Mouse (Mus musculus) bone marrow, adult 2 months (tissue): ENCODE results near the gene Prl. TPM values are rescaled to one million over a fixed set of nuclear protein-coding genes. Genes with fewer than 3 reads are reported as not detected.
"Not testable (repeated sequence)": the region's sequence is repeated elsewhere in the genome, so short reads cannot be mapped to it uniquely, and the experiment has no call there.

Source experiments
- H3K27ac ChIP-seq: fragments of 200-500 bp; 2 replicates; pipeline ENCODE4 v1.5.1; 2012; ENCODE audit warnings: low read depth, mild to moderate bottlenecking, control low read depth, inconsistent platforms, low read length; ENCODE audit not compliant: control insufficient read depth, poor library complexity, insufficient read depth
- H3K4me1 ChIP-seq: fragments of 200-500 bp; 2 replicates; pipeline ENCODE4 v1.6.1; 2011; ENCODE audit warnings: low read length; ENCODE audit not compliant: control insufficient read depth, insufficient read depth
- H3K4me3 ChIP-seq: fragments of 200-500 bp; replicated peaks from 2 replicates; pipeline ENCODE3; 2011; ENCODE audit warnings: mild to moderate bottlenecking, low read depth, low read length, control low read depth; ENCODE audit not compliant: control insufficient read depth
- CTCF ChIP-seq: fragments of 200-500 bp; IDR thresholded peaks from 2 replicates; pipeline ENCODE4 v1.5.1; 2011; ENCODE audit warnings: low read length, control low read depth; ENCODE audit not compliant: control insufficient read depth, insufficient read depth
- POLR2A ChIP-seq: fragments of 200-500 bp; IDR thresholded peaks from 2 replicates; pipeline ENCODE4 v1.6.1; 2011; ENCODE audit warnings: low read depth, mild to moderate bottlenecking, control low read depth, low read length, borderline replicate concordance; ENCODE audit not compliant: control insufficient read depth
- WGBS: fragments of 180-500 bp; shearing (Covaris S2); methylation state at CpG from one replicate; pipeline ENCODE4 v1.1.7; 2018; 5-methylcytosine and 5-hydroxymethylcytosine counted together
- polyA plus RNA-seq: library from polyadenylated mRNA; stranded (reverse); fragments of >200 nt; gene quantifications from 2 replicates; pipeline ENCODE4 v1.2.4, GENCODE M21; 2011; ENCODE audit warnings: low replicate concordance; ENCODE audit not compliant: missing spikeins, insufficient read depth, insufficient read length

The Prl gene
- polyA plus RNA-seq, 1 experiment: 2.1 TPM

DNA sequence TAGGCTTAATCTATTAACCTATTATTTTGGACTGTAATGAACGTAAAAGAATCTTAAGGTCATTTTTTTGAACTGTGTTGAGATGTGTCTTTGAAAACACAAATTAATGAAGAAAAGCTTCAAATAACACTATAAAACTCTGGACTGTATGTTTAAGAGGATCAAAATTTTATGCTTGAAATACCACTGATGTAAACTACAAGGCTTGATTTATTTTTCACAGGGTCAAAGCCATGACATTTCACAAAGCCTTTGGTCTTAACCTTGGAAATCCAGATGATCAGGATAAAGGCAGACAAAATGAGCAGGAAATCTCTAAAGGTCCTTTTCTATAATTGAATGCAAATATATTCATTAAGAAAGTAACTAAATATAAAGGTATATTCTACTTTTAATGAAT is 14.0 kb upstream of the Prl start:
- H3K27ac ChIP-seq: no peak overlapping the region
- WGBS: 77% methylated on average over 1 of the region's 1 CpGs
- H3K4me3 ChIP-seq: no peak overlapping the region
- TF ChIP-seq POLR2A: no peak
- TF ChIP-seq CTCF: no peak
- H3K4me1 ChIP-seq: no peaks in the 10 kb centered on the region

GRCm38 (mm10) chr13:27059177-27059576 is 1.8 kb downstream of the Prl start:
- WGBS: 80% methylated on average over 7 of the region's 7 CpGs

DNA sequence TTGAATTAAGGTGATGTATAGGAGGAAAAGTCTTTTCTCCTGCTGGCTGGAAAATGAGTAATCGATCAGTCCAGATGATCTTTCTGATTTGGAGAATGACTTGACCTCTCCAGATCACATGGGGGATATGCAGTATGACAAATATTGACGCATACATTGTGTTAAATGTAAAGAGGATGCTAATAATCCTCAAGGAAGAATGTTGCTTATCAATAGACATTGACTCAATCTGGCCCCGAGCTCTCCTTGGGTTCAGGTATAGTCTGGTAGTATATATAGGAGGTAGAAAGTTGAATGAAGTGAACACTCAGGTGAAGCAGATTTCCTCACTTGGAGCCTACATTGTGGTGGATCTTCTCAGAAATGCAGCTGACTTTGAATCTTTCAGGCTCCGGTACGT is 36.5 kb downstream of the Prl start, which contains the start of gene Prl3d1:
Prl3d1 (plus strand) TSS at position 301 of the 400 bp plus-strand sequence.
- not testable (repeated sequence) for H3K27ac ChIP-seq, H3K4me1 ChIP-seq, H3K4me3 ChIP-seq
- WGBS: 78% methylated on average over 5 of the region's 5 CpGs

More at GRCm38 (mm10) chr13:27059177-27059576, 1.8 kb downstream of the Prl start:
- TF ChIP-seq POLR2A: no peak
- TF ChIP-seq CTCF: no peak
- H3K27ac ChIP-seq: no peak overlapping the region
- no peaks in the 10 kb centered on the region for H3K4me1 ChIP-seq
- H3K4me3 ChIP-seq: no peak overlapping the region

Other genes starting within 250 kb of the Prl start
- not detected in 2 replicates for gene Prl3d1, start 36.6 kb downstream of the Prl start, polyA plus RNA-seq
- not detected in 2 replicates for gene Prl3d2, start 64.1 kb downstream of the Prl start, polyA plus RNA-seq
- gene Prl3d3, start 99.2 kb downstream of the Prl start, polyA plus RNA-seq: not detected in 2 replicates
- not detected in 2 replicates for gene Prl3c1, start 139.1 kb downstream of the Prl start, polyA plus RNA-seq
- not detected in 2 replicates for gene Prl3b1, start 184.3 kb downstream of the Prl start, polyA plus RNA-seq
- 1.3 TPM in 1 of 2 replicates, not detected in the other for gene Prl3a1, start 201.9 kb downstream of the Prl start, polyA plus RNA-seq